Mouse (Mus musculus): ENCODE results near the gene D630003M21Rik. TPM values are rescaled to one million over a fixed set of nuclear protein-coding genes. Genes with fewer than 3 reads are reported as not detected.

Gene D630003M21Rik
- polyA plus RNA-seq (2017; shearing (Covaris generic)): not detected

GRCm38 (mm10) chr2:158228670-158229502 lies at the start of gene D630003M21Rik:
TSS of gene D630003M21Rik (minus strand) at chr2:158229222.

GRCm38 (mm10) chr2:158258005-158258418 lies 29.0 kb upstream of the D630003M21Rik start, which contains the start of gene Bpi:
TSS of gene Bpi (plus strand) at chr2:158258094.

DNA sequence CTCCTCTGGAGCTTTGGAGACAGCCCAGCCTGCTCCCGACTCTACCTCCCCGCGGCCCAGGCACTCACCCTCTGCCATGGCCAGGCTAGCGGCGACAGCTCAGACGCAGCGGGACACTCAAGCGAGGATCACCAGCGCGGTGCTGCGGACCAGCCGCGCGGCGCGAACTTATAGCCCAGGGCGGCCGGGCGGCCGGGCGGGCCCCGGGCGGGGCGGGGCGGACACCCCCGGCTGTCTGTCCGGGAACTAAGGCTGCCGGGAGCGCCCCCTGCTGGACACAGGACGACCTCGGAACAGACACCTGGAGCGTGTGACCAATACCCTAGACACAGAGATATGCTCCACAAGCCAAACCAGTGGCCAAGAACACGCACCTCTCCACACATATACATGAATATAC lies 82.8 kb downstream of the D630003M21Rik start, which contains the start of gene Tgm2:
Gene Tgm2 (minus strand): TSS at position 214 of the 400 bp plus-strand sequence.

Other genes starting within 250 kb of the D630003M21Rik start
- gene Tti1, start 200.8 kb downstream of the D630003M21Rik start, polyA plus RNA-seq (2017; shearing (Covaris generic)): 20.2 TPM
- 32.4 TPM for gene Rprd1b, start 200.7 kb downstream of the D630003M21Rik start, polyA plus RNA-seq (2017; shearing (Covaris generic))
- gene Tgm2, start 82.8 kb downstream of the D630003M21Rik start, polyA plus RNA-seq (2017; shearing (Covaris generic)): 0.36 TPM
- gene Bpi, start 28.9 kb upstream of the D630003M21Rik start, polyA plus RNA-seq (2017; shearing (Covaris generic)): not detected
- gene Lbp, start 77.3 kb upstream of the D630003M21Rik start, polyA plus RNA-seq (2017; shearing (Covaris generic)): 3.7 TPM
- gene Snhg11, start 146.4 kb upstream of the D630003M21Rik start, polyA plus RNA-seq (2017; shearing (Covaris generic)): 0.07 TPM
- 47.3 TPM for gene Ralgapb, start 180.6 kb upstream of the D630003M21Rik start, polyA plus RNA-seq (2017; shearing (Covaris generic))

All from naive thymus-derived CD4-positive, alpha-beta T cell, adult 5 months (primary cell).